Mouse (Mus musculus): Measurements from ENCODE around the gene Taar8b.

The Taar8b gene

GRCm38 (mm10) chr10:24049210-24049609 lies 42.9 kb downstream of the Taar8b start, which contains the start of gene Taar7f:
TSS of gene Taar7f (plus strand) at chr10:24049510.
- DNase-seq (ENCODE audit: inconsistent age in 2 of 2, low spot score in 1 of 2), result no peak
